Comparison of ENCODE assay signal across 8 mouse cellular contexts in the genomic region with DNA sequence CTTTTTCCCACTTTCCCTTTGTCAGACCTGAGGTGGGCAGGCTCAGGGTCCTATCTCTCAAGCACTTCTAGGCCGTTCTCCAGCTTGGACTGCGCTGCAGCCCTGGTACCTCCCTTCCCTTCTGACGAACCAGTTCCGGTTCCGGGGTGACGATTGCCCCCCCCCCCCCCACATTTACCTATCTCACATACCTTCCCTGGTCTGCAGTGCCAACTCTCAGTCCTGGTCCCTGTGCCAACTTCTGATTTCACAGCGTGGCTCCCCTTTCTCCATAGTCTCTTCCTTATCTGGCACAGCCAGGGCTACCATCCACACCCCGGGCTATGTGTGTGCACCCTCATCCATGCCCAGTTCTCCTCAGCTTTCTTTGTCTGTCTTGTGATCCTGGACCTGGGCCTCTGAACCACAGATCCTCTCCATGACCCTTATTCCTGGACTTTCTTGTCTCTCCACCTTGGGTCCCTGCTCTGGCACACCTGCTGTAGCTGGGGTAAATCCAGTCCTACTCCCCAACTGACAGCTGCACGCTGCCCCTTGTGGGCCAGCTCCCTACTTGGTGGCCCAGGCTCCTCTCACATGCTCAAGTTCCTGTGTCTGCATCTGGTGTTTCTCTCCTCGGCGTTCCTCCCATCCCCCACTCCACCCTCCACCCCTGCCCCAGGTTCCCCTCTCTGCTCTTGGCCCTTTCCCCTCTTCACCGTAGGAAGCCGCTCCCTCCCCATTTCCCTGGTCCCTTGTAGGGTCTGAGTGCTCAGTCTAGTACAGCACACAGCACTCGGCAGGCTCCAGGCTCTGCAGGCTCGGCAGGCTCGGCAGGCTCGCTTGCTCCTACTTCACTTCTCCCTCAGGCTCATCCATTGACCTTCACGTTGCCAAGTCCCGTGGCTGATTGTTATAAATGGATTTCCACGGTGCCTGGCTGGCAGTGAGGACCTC. TPM values are rescaled to one million over a fixed set of nuclear protein-coding genes. Genes with fewer than 3 reads are reported as not detected.
DNase-seq lines count a peak whose midpoint lies in the region; ATAC-seq and TF ChIP-seq lines count a peak whose summit lies in the region.

No protein-coding gene starts in this region.

- peak; percentile 33 to 69; a peak in 2 of 4 replicates for TF ChIP-seq POLR2A in MEL (IDR thresholded peaks at IDR 0.05; ENCODE audit: control insufficient read depth in 1 of 2, insufficient read depth in 1 of 2, low read depth in 1 of 2, low read length in 2 of 2, poor library complexity in 1 of 2)

- H3K4me1 ChIP-seq in MEL (ENCODE audit: control insufficient read depth in 1 of 2, insufficient read depth in 2 of 2, low read length in 2 of 2) = peaks cover 11 to 32% of the 10 kb centered on the region in 2 experiments; a peak in 3 of 4 replicates
- peaks cover 43% of the 10 kb centered on the region for H3K4me1 ChIP-seq in embryonic facial prominence, embryonic 15.5 days
- H3K4me1 ChIP-seq in intestine, embryonic 14.5 days (replicated peaks; ENCODE audit: control insufficient read depth, insufficient read depth, low read length) = peaks cover 16% of the 10 kb centered on the region; the same call in 1 of the 2 replicates

- H3K79me2 ChIP-seq in MEL (ENCODE audit: control insufficient read depth, insufficient read depth, low read length, poor library complexity) = peaks cover 21% of the 10 kb centered on the region

- peaks cover 0 to 20% of the 10 kb centered on the region in 2 experiments; a peak in 2 of 4 replicates for H3K36me3 ChIP-seq in MEL (ENCODE audit: control insufficient read depth in 1 of 2, insufficient read depth in 2 of 2, low read length in 2 of 2)
- no peaks in the 10 kb centered on the region for H3K36me3 ChIP-seq in embryonic facial prominence, embryonic 15.5 days
- H3K36me3 ChIP-seq in intestine, embryonic 14.5 days (ENCODE audit: control insufficient read depth, insufficient read depth, low read length) = no peaks in the 10 kb centered on the region

- H3K4me3 ChIP-seq in MEL (ENCODE audit: control insufficient read depth in 1 of 2, insufficient read depth in 1 of 2, low read depth in 2 of 2, low read length in 2 of 2) = peak overlapping the region; percentile 35 to 61
- H3K4me3 ChIP-seq in embryonic facial prominence, embryonic 15.5 days (replicated peaks) = no peak overlapping the region
- no peak overlapping the region for H3K4me3 ChIP-seq in intestine, embryonic 14.5 days (ENCODE audit: low read depth, low read length)

- no peaks in the 10 kb centered on the region for H3K27me3 ChIP-seq in MEL (ENCODE audit: control insufficient read depth in 1 of 2, insufficient read depth in 2 of 2, low read length in 2 of 2)
- peaks cover 11% of the 10 kb centered on the region for H3K27me3 ChIP-seq in embryonic facial prominence, embryonic 15.5 days
- peaks cover 10% of the 10 kb centered on the region; the same call in 1 of the 2 replicates for H3K27me3 ChIP-seq in intestine, embryonic 14.5 days (replicated peaks; ENCODE audit: control insufficient read depth, insufficient read depth, low read length)

- TF ChIP-seq RAD21 in MEL (IDR thresholded peaks at IDR 0.05; ENCODE audit: low read depth, low read length) = no peak

- ATAC-seq in embryonic facial prominence, embryonic 15.5 days (ENCODE audit: insufficient number of reproducible peaks, low FRiP score, low TSS enrichment, low read depth) = peak; percentile 61; the same call in 1 of the 2 replicates
- ATAC-seq in intestine, embryonic 14.5 days (replicated peaks; ENCODE audit: low FRiP score, low TSS enrichment, low read depth) = no peak
- ATAC-seq in megakaryocyte-erythroid progenitor cell, adult 5-6 weeks (replicated peaks; ENCODE audit: low FRiP score, low TSS enrichment, poor library complexity, severe bottlenecking) = peak; percentile 86

- peak; percentile 30 to 58 for TF ChIP-seq EP300 in MEL (IDR thresholded peaks at IDR 0.05; ENCODE audit: low read depth in 1 of 2, low read length in 2 of 2)

- peak overlapping the region; percentile 87 for H3K27ac ChIP-seq in MEL (ENCODE audit: control insufficient read depth, low read depth, low read length)
- H3K27ac ChIP-seq in embryonic facial prominence, embryonic 15.5 days (replicated peaks) = no peak overlapping the region
- H3K27ac ChIP-seq in intestine, embryonic 14.5 days (ENCODE audit: low read depth) = no peak overlapping the region

- WGBS in embryonic facial prominence, embryonic 15.5 days = 17% methylated on average over 20 of the region's 20 CpGs
- WGBS in intestine, embryonic 14.5 days = 23% methylated on average over 20 of the region's 20 CpGs

- TF ChIP-seq CTCF in MEL (IDR thresholded peaks at IDR 0.05 in 2 of 3, conservative IDR thresholded peaks at IDR 0.05 in 1 of 3; ENCODE audit: control insufficient read depth in 1 of 3, insufficient read depth in 1 of 3, low read depth in 2 of 3, low read length in 3 of 3, poor library complexity in 1 of 3, severe bottlenecking in 1 of 3) = no peak

- peak overlapping the region; percentile 27; the same call in 1 of the 2 replicates for H3K4me2 ChIP-seq in embryonic facial prominence, embryonic 15.5 days (replicated peaks)
- peak overlapping the region; percentile 2; the same call in 1 of the 2 replicates for H3K4me2 ChIP-seq in intestine, embryonic 14.5 days (ENCODE audit: low read length)

- DNase-seq in heart, adult 18-20 months = peak; percentile 55 to 74
- DNase-seq in heart, postnatal 25 days (ENCODE audit: low spot score) = no peak
- DNase-seq in MEL (ENCODE audit: low read depth, low spot score) = peak; percentile 74
- DNase-seq in intestine, embryonic 14.5 days (ENCODE audit: low spot score) = peak; percentile 86
- peak; percentile 21 to 24 for DNase-seq in thymus, adult 18-20 months
- DNase-seq in frontal cortex, adult 2 months (ENCODE audit: extremely low spot score in 1 of 2, low spot score in 1 of 2) = no peak

- H3K9ac ChIP-seq in MEL (ENCODE audit: control insufficient read depth, low read depth, low read length, poor library complexity, severe bottlenecking) = peak overlapping the region; percentile 55
- H3K9ac ChIP-seq in embryonic facial prominence, embryonic 15.5 days = no peak overlapping the region
- 0 out of 2 replicates have a peak overlapping the region, but pooled peaks have one; percentile 20 for H3K9ac ChIP-seq in intestine, embryonic 14.5 days (ENCODE audit: low read length)

- intact Hi-C loops in heart, postnatal 25 days (cut with DNase I) = no loop called here

- no peaks in the 10 kb centered on the region for H3K9me3 ChIP-seq in MEL (replicated peaks; ENCODE audit: insufficient read depth, low read length)
- no peaks in the 10 kb centered on the region for H3K9me3 ChIP-seq in embryonic facial prominence, embryonic 15.5 days (replicated peaks)
- H3K9me3 ChIP-seq in intestine, embryonic 14.5 days (ENCODE audit: control insufficient read depth, low read length) = no peaks in the 10 kb centered on the region

TF ChIP-seq in MEL, 35 proteins besides CTCF, POLR2A, EP300 and RAD21 (continues in another document):
- TF ChIP-seq ZMIZ1 (IDR thresholded peaks at IDR 0.05; ENCODE audit: low read depth, low read length) (no peak), MYC (IDR thresholded peaks at IDR 0.05; ENCODE audit: low read depth, low read length) (peak; percentile 35; the same call in 1 of the 2 replicates), USF1 (IDR thresholded peaks at IDR 0.05; ENCODE audit: low read depth, low read length) (no peak), MAX (IDR thresholded peaks at IDR 0.05; ENCODE audit: low read length) (no peak), ETS1 (IDR thresholded peaks at IDR 0.05; ENCODE audit: low read depth, low read length) (0 out of 2 replicates have a peak, but pooled peaks have one; percentile 26), ZKSCAN1 (IDR thresholded peaks at IDR 0.05; ENCODE audit: low read depth, low read length) (no peak)

RNA-seq across cellular contexts. Expression of a gene that starts 5.5 kb away (rescaled TPM):
- 100 to 1,000 TPM; 163 to 184 TPM for total RNA-seq in heart, adult 18-20 months (2021)
- total RNA-seq in heart, postnatal 25 days (2021) = 100 to 1,000 TPM; 154 to 183 TPM
- total RNA-seq in MEL (2012; rRNA removed) = 1,686 and 1,722 TPM in 2 replicates
- polyA plus RNA-seq in MEL (2012; ENCODE audit: insufficient read depth in 1 of 2, insufficient read length in 2 of 2, low read depth in 1 of 2, low replicate concordance in 2 of 2, missing spikeins in 1 of 2) = 1,000 to 10,000 TPM in 1 of 2 experiments, 100 to 1,000 TPM in 1; 543 to 1,096 TPM
- polyA plus RNA-seq in embryonic facial prominence, embryonic 15.5 days (2015; fragmentation: Nextera tagmentation; extraction: Ambion mirVana) = 1,004 and 1,072 TPM in 2 replicates
- 1,482 and 1,532 TPM in 2 replicates for polyA plus RNA-seq in intestine, embryonic 14.5 days (2014; fragmentation: Nextera tagmentation; extraction: Ambion mirVana)
- total RNA-seq in megakaryocyte-erythroid progenitor cell, adult 5-6 weeks (2014; fragmentation: Nextera tagmentation) = 2,690 and 2,775 TPM in 2 replicates
- total RNA-seq in megakaryocyte-erythroid progenitor cell, adult 5-6 weeks (2017) = 3,160 and 3,275 TPM in 2 replicates
- 629 and 778 TPM in 2 replicates for polyA plus RNA-seq in frontal cortex, adult 2 months (2012; rRNA removed)

RNA-seq across cellular contexts. Expression of a gene that starts 6.1 kb away (rescaled TPM):
- total RNA-seq in heart, adult 18-20 months (2021) = 100 to 1,000 TPM in 1 of 2 experiments, 10 to 100 TPM in 1; 80.2 to 107 TPM
- 10 to 100 TPM; 77.5 to 92.2 TPM for total RNA-seq in heart, postnatal 25 days (2021)
- 93.7 and 105 TPM in 2 replicates for total RNA-seq in MEL (2012; rRNA removed)
- polyA plus RNA-seq in MEL (2012; ENCODE audit: insufficient read depth in 1 of 2, insufficient read length in 2 of 2, low read depth in 1 of 2, low replicate concordance in 2 of 2, missing spikeins in 1 of 2) = 100 to 1,000 TPM in 1 of 2 experiments, not detected in 1; 115 TPM
- 13.5 and 13.7 TPM in 2 replicates for polyA plus RNA-seq in embryonic facial prominence, embryonic 15.5 days (2015; fragmentation: Nextera tagmentation; extraction: Ambion mirVana)
- polyA plus RNA-seq in intestine, embryonic 14.5 days (2014; fragmentation: Nextera tagmentation; extraction: Ambion mirVana) = 20.7 and 24.3 TPM in 2 replicates
- 12.7 and 18.1 TPM in 2 replicates for total RNA-seq in megakaryocyte-erythroid progenitor cell, adult 5-6 weeks (2014; fragmentation: Nextera tagmentation)
- 5.9 and 7.0 TPM in 2 replicates for total RNA-seq in megakaryocyte-erythroid progenitor cell, adult 5-6 weeks (2017)
- 288 and 302 TPM in 2 replicates for polyA plus RNA-seq in frontal cortex, adult 2 months (2012; rRNA removed)

RNA-seq across cellular contexts. Expression of a gene that starts 35.7 kb away (rescaled TPM):
- total RNA-seq in heart, adult 18-20 months (2021) = 10 to 100 TPM; 14.8 to 18.4 TPM
- 10 to 100 TPM; 23.7 to 26.5 TPM for total RNA-seq in heart, postnatal 25 days (2021)
- total RNA-seq in MEL (2012; rRNA removed) = 18.2 and 23.3 TPM in 2 replicates
- 10 to 100 TPM in 1 of 2 experiments, not detected in 1; 31.1 TPM for polyA plus RNA-seq in MEL (2012; ENCODE audit: insufficient read depth in 1 of 2, insufficient read length in 2 of 2, low read depth in 1 of 2, low replicate concordance in 2 of 2, missing spikeins in 1 of 2)
- polyA plus RNA-seq in embryonic facial prominence, embryonic 15.5 days (2015; fragmentation: Nextera tagmentation; extraction: Ambion mirVana) = 38.2 and 38.7 TPM in 2 replicates
- 36.1 and 37.5 TPM in 2 replicates for polyA plus RNA-seq in intestine, embryonic 14.5 days (2014; fragmentation: Nextera tagmentation; extraction: Ambion mirVana)
- 34.4 and 68.3 TPM in 2 replicates for total RNA-seq in megakaryocyte-erythroid progenitor cell, adult 5-6 weeks (2014; fragmentation: Nextera tagmentation)
- total RNA-seq in megakaryocyte-erythroid progenitor cell, adult 5-6 weeks (2017) = 13.8 and 20.4 TPM in 2 replicates
- 37.9 and 41.4 TPM in 2 replicates for polyA plus RNA-seq in frontal cortex, adult 2 months (2012; rRNA removed)

Comparison
In these comparisons a context has a peak if more than half of its experiments do, and no peak if none do; other contexts are left out.
1. DNase-seq: peak in heart, adult 18-20 months (2 of 2), MEL (single experiment), intestine, embryonic 14.5 days (single experiment) and thymus, adult 18-20 months (2 of 2); none in heart, postnatal 25 days (single experiment) and frontal cortex, adult 2 months (0 of 2).
2. H3K4me3 ChIP-seq: peak in MEL (2 of 2); none in embryonic facial prominence, embryonic 15.5 days (single experiment) and intestine, embryonic 14.5 days (single experiment).